Mouse (Mus musculus): ENCODE data around the gene Spsb3. TPM values are rescaled to one million over a fixed set of nuclear protein-coding genes. Genes with fewer than 3 reads are reported as not detected.

Gene Spsb3
- total and polyA plus RNA-seq, 3 experiments, result 30.4 to 47.0 (median 33.8) TPM

DNA sequence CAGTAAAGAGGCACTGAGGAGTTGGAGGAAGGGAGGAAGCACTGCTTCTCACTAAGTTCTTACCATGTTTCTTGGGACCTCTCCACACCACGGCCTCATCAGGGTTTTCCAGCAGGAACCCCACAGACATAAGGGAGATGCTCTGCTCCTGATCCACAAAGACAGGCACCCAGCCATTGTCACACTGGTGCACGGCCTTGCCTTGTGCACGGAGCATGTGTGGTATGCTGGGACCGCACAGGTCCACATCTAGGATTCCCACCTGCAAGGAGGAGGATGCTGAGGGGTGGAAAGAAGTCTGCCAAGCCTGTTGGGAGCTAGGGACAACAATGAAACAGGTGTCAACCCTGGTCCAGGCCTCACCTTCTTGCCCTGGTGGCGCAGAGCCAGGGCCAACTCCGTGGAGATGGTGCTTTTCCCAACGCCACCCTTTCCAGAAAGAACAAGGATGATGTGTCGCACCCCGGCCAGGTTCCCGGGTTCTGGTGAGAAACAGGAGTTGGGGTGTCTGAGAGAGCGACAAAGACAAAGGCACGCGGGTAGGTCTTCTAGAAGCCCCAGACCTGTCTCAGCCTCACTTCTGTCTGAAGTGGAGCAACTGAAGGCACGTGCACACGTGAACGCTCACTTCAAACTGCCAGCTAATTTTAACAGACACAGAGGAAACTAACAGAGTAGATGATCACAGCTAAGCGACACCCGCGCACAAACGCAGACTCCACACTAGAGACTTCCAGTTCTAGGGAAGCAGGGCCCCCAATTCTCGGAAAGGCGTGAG is 898 bp upstream of the Spsb3 start:
- Histone ChIP-seq H3K4me1 (ENCODE audit: control insufficient read depth, insufficient read depth, low read length) (peaks cover 15% of the 10 kb centered on the region), H3K36me3 (ENCODE audit: control insufficient read depth, insufficient read depth, low read length) (no peaks in the 10 kb centered on the region), H3K9ac (ENCODE audit: low read depth, low read length) (peak overlapping the region; percentile 79), H3K79me2 (replicated peaks; ENCODE audit: control insufficient read depth, insufficient read depth, low read length) (no peaks in the 10 kb centered on the region), H3K27ac (peak overlapping the region; percentile 71), H3K4me3 (peak overlapping the region; percentile 76), H3K27me3 (ENCODE audit: control insufficient read depth, insufficient read depth, low read length) (no peaks in the 10 kb centered on the region)
- intact Hi-C loops (cut with DNase I), result loop anchor here (2.0 kb wide), 1 partner anchor 35 kb away; the partner anchor contains the start of gene Fahd1
- 20% methylated on average over 22 of the region's 22 CpGs for WGBS
- no peak for TF ChIP-seq CTCF (IDR thresholded peaks at IDR 0.05)
- no peak for TF ChIP-seq POLR2A (IDR thresholded peaks at IDR 0.05; ENCODE audit: insufficient read depth, low read depth, low read length)
- TF ChIP-seq EP300 (IDR thresholded peaks at IDR 0.05; ENCODE audit: insufficient read depth, low read depth, low read length), result no peak
- DNase-seq, result peak in 1 of 2 experiments; percentile 21

GRCm38 (mm10) chr17:24886932-24887271 is 459 bp downstream of the Spsb3 start:
- under 1% methylated on average over 18 of the region's 18 CpGs for WGBS
- 0 out of 2 replicates have a peak, but pooled peaks have one; percentile 5 for TF ChIP-seq POLR2A (IDR thresholded peaks at IDR 0.05; ENCODE audit: insufficient read depth, low read depth, low read length)
- no peak for TF ChIP-seq EP300 (IDR thresholded peaks at IDR 0.05; ENCODE audit: insufficient read depth, low read depth, low read length)
- no peaks in the 10 kb centered on the region for H3K36me3 ChIP-seq (ENCODE audit: control insufficient read depth, insufficient read depth, low read length)
- H3K79me2 ChIP-seq (replicated peaks; ENCODE audit: control insufficient read depth, insufficient read depth, low read length), result no peaks in the 10 kb centered on the region
- H3K27me3 ChIP-seq (ENCODE audit: control insufficient read depth, insufficient read depth, low read length), result no peaks in the 10 kb centered on the region
- peak overlapping the region; percentile 93 for H3K27ac ChIP-seq
- H3K9ac ChIP-seq (ENCODE audit: low read depth, low read length), result peak overlapping the region; percentile 84
- no peak for DNase-seq
- peak overlapping the region; percentile 95 for H3K4me3 ChIP-seq
- intact Hi-C loops (cut with DNase I), result no loop called here
- H3K4me1 ChIP-seq (ENCODE audit: control insufficient read depth, insufficient read depth, low read length), result peaks cover 11% of the 10 kb centered on the region

DNA sequence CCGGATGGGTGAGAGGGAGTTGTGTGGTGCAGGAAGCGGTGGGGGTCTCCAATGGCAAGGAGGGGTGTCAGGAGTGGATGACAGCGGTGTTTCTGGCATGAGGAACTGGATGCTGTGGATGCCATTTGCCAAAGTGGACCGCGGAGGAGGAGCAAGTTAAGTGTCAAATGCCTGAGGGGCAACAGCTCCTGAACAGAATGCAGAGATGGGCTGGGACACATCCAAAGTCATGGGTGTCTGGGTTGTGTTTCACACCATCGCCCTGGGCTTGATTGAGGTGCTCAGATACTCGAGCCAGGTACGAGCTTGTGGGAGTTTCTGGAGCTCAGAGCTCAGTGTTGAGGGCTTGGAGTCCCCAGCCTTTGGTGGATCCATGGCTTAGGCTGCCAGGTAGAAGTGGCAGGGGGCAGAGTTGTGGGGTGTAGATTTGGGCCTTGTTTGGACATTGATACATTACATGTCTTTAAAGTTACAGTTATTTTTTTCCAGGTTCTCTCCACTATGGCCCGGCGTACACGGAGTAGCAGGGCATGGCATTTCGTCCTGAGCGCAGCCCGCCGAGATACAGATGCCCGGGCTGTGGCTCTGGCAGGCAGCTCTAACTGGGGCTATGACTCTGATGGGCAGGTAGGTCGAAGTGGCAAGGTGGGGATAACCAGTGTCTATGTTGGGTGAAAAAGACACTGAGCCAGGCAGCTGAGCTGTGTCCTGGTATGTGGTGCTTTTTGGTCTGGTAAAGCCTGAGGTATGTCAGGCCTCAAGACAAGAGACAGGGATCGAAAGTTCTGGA is 1.0 kb downstream of the Spsb3 start:
- H3K4me1 ChIP-seq (ENCODE audit: control insufficient read depth, insufficient read depth, low read length), result peaks cover 10% of the 10 kb centered on the region
- peak overlapping the region; percentile 93 for H3K27ac ChIP-seq
- intact Hi-C loops (cut with DNase I), result no loop called here
- H3K79me2 ChIP-seq (replicated peaks; ENCODE audit: control insufficient read depth, insufficient read depth, low read length), result no peaks in the 10 kb centered on the region
- peak overlapping the region; percentile 84 for H3K9ac ChIP-seq (ENCODE audit: low read depth, low read length)
- WGBS, result 45% methylated on average over 18 of the region's 18 CpGs
- peak; percentile 18 to 39 for DNase-seq
- no peaks in the 10 kb centered on the region for H3K36me3 ChIP-seq (ENCODE audit: control insufficient read depth, insufficient read depth, low read length)
- no peaks in the 10 kb centered on the region for H3K27me3 ChIP-seq (ENCODE audit: control insufficient read depth, insufficient read depth, low read length)
- TF ChIP-seq POLR2A (IDR thresholded peaks at IDR 0.05; ENCODE audit: insufficient read depth, low read depth, low read length) (no peak), EP300 (IDR thresholded peaks at IDR 0.05; ENCODE audit: insufficient read depth, low read depth, low read length) (no peak), CTCF (IDR thresholded peaks at IDR 0.05) (no peak)
- peak overlapping the region; percentile 95 for H3K4me3 ChIP-seq

DNA sequence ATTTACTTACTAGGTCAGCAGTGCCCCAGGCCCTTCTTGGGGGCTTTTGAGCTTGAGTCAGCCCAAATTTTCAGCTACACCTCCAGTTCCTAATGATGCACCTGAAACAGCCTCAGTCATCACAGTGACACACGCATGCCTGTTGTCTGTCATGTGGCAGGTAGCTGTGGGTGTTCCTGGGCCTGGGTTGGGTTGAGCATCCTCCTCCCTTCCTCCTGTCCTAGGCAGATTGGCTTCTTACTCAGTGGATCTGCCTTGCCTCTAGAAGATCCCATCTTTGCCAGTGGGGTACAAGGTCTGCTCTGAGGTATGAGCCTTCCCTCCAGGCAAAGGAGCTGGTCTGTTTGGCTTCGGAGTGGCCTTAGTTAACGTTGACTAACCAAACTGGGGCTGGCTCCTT is 2.4 kb downstream of the Spsb3 start:
- no peak for DNase-seq
- TF ChIP-seq EP300 (IDR thresholded peaks at IDR 0.05; ENCODE audit: insufficient read depth, low read depth, low read length), result 0 out of 2 replicates have a peak, but pooled peaks have one; percentile 27
- TF ChIP-seq CTCF (IDR thresholded peaks at IDR 0.05), result no peak
- TF ChIP-seq POLR2A (IDR thresholded peaks at IDR 0.05; ENCODE audit: insufficient read depth, low read depth, low read length), result peak; percentile 49
- no peak overlapping the region for H3K9ac ChIP-seq (ENCODE audit: low read depth, low read length)
- H3K27me3 ChIP-seq (ENCODE audit: control insufficient read depth, insufficient read depth, low read length), result no peaks in the 10 kb centered on the region
- no peak overlapping the region for H3K27ac ChIP-seq
- intact Hi-C loops (cut with DNase I), result no loop called here
- WGBS, result 90% methylated on average over 3 of the region's 3 CpGs
- no peaks in the 10 kb centered on the region for H3K36me3 ChIP-seq (ENCODE audit: control insufficient read depth, insufficient read depth, low read length)
- no peaks in the 10 kb centered on the region for H3K79me2 ChIP-seq (replicated peaks; ENCODE audit: control insufficient read depth, insufficient read depth, low read length)
- H3K4me1 ChIP-seq (ENCODE audit: control insufficient read depth, insufficient read depth, low read length), result peaks cover 10% of the 10 kb centered on the region
- H3K4me3 ChIP-seq, result no peak overlapping the region

GRCm38 (mm10) chr17:24890151-24891092 is 4.0 kb downstream of the Spsb3 start:
- H3K4me3 ChIP-seq, result no peak overlapping the region
- H3K36me3 ChIP-seq (ENCODE audit: control insufficient read depth, insufficient read depth, low read length), result no peaks in the 10 kb centered on the region
- no peak overlapping the region for H3K9ac ChIP-seq (ENCODE audit: low read depth, low read length)
- TF ChIP-seq EP300 (IDR thresholded peaks at IDR 0.05; ENCODE audit: insufficient read depth, low read depth, low read length) (0 out of 2 replicates have a peak, but pooled peaks have one; percentile 6), CTCF (IDR thresholded peaks at IDR 0.05) (no peak), POLR2A (IDR thresholded peaks at IDR 0.05; ENCODE audit: insufficient read depth, low read depth, low read length) (peak; percentile 44)
- no peak for DNase-seq
- no peaks in the 10 kb centered on the region for H3K79me2 ChIP-seq (replicated peaks; ENCODE audit: control insufficient read depth, insufficient read depth, low read length)
- H3K27ac ChIP-seq, result no peak overlapping the region
- peaks cover 9% of the 10 kb centered on the region for H3K4me1 ChIP-seq (ENCODE audit: control insufficient read depth, insufficient read depth, low read length)
- no peaks in the 10 kb centered on the region for H3K27me3 ChIP-seq (ENCODE audit: control insufficient read depth, insufficient read depth, low read length)
- 85% methylated on average over 19 of the region's 19 CpGs for WGBS
- intact Hi-C loops (cut with DNase I), result no loop called here

All from heart, adult 2 months (tissue).